9 mouse cellular contexts compared by ENCODE assay signal in the genomic region with DNA sequence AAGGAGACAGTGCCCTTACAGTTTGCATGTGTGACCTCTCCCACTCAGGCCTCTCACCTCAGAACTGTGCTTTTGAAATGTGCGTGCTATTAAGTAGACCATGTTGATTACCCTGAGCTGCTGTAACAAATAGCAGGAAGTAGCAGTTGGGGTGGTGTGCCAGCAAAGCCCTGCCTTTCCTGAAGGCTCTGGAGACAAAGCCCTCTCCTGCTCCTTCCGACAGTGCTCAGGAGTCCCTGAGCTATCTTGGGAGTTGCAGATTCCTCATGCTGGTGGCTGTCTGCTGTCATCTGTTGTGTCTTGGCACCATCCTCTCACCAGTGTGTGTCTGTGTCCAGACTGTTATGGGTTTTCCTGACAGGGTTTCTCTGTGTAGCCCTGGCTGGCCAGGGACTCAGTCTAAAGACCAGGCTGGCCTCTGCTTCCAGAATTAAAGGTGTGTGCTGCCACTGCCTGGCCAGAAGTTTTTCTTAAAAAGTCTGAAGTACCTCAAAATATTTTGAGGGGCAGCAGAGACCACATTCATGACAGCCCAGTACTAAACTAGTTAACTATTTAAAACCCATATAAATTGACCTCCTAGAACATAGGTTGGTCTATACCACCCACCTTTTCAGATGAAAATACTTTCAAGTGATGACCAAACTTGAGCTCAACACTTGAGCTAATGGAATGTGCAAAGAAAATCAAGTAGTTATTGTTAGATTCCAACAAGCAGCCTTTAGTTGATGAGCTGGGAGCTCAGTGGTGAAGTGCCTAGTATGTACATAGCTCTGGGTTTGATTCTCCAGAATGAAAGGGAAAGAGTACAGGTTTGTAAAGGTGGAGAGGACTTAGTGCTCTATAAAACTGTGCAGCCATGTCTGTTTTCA.
DNase-seq lines count a peak whose midpoint lies in the region; ATAC-seq and TF ChIP-seq lines count a peak whose summit lies in the region.
"Had no signal": no experiment of that assay in that cellular context is flagged by ENCODE, and none has a peak within 500 bp of the region (broad histone marks: within the 10 kb centered on the region; RNA-seq: fewer than 3 reads in every experiment).

No protein-coding gene starts in this region.

- peak; percentile 87 for ATAC-seq in lung, embryonic 14.5 days (ENCODE audit: insufficient read depth)
- ATAC-seq in embryonic facial prominence, embryonic 12.5 days (ENCODE audit: insufficient number of reproducible peaks, insufficient read depth, low FRiP score, low TSS enrichment) = no peak
- no peak; the same call in 1 of the 2 replicates for ATAC-seq in kidney, embryonic 14.5 days (ENCODE audit: low FRiP score, low TSS enrichment)
- no peak for ATAC-seq in hindbrain, embryonic 12.5 days (ENCODE audit: low FRiP score)
- ATAC-seq: Patski had no signal

- H3K27me3 ChIP-seq in lung, embryonic 14.5 days (ENCODE audit: insufficient read depth, low read length) = no peaks in the 10 kb centered on the region
- H3K27me3 ChIP-seq in embryonic facial prominence, embryonic 12.5 days = no peaks in the 10 kb centered on the region
- H3K27me3 ChIP-seq in kidney, embryonic 14.5 days (ENCODE audit: control insufficient read depth, insufficient read depth, low read length) = no peaks in the 10 kb centered on the region
- no peaks in the 10 kb centered on the region for H3K27me3 ChIP-seq in small intestine, adult 2 months (ENCODE audit: control insufficient read depth, insufficient read depth, low read length)
- no peaks in the 10 kb centered on the region for H3K27me3 ChIP-seq in hindbrain, embryonic 12.5 days
- H3K27me3 ChIP-seq: Patski had no signal

- H3K9ac ChIP-seq in lung, embryonic 14.5 days = no peak overlapping the region
- H3K9ac ChIP-seq in embryonic facial prominence, embryonic 12.5 days = no peak overlapping the region
- no peak overlapping the region for H3K9ac ChIP-seq in kidney, embryonic 14.5 days (ENCODE audit: low read depth, low read length)
- no peak overlapping the region for H3K9ac ChIP-seq in hindbrain, embryonic 12.5 days

- H3K4me1 ChIP-seq in lung, embryonic 14.5 days (ENCODE audit: insufficient read depth) = no peaks in the 10 kb centered on the region
- peaks cover 20% of the 10 kb centered on the region for H3K4me1 ChIP-seq in embryonic facial prominence, embryonic 12.5 days
- H3K4me1 ChIP-seq in kidney, embryonic 14.5 days (ENCODE audit: control insufficient read depth, insufficient read depth, low read length) = 0 out of 2 replicates have a peak, but pooled peaks cover 10% of the 10 kb centered on the region
- H3K4me1 ChIP-seq in small intestine, adult 2 months (ENCODE audit: control insufficient read depth, insufficient read depth, insufficient read length, low read length) = no peaks in the 10 kb centered on the region
- no peaks in the 10 kb centered on the region for H3K4me1 ChIP-seq in hindbrain, embryonic 12.5 days

- peak; percentile 47 for DNase-seq in lung, embryonic 14.5 days
- DNase-seq in lung, postnatal 25 days (ENCODE audit: low spot score) = no peak
- no peak for DNase-seq in adipocyte (ENCODE audit: low spot score)
- DNase-seq in urinary bladder, postnatal 25 days (ENCODE audit: low spot score) = no peak

- no peaks in the 10 kb centered on the region for H3K9me3 ChIP-seq in lung, embryonic 14.5 days (ENCODE audit: low read depth, low read length)
- no peaks in the 10 kb centered on the region for H3K9me3 ChIP-seq in embryonic facial prominence, embryonic 12.5 days
- no peaks in the 10 kb centered on the region for H3K9me3 ChIP-seq in kidney, embryonic 14.5 days (ENCODE audit: control insufficient read depth, low read length)
- no peaks in the 10 kb centered on the region for H3K9me3 ChIP-seq in hindbrain, embryonic 12.5 days (replicated peaks)

- 54% methylated on average over 2 of the region's 2 CpGs for WGBS in lung, embryonic 14.5 days
- 54% methylated on average over 2 of the region's 2 CpGs for WGBS in embryonic facial prominence, embryonic 12.5 days
- WGBS in kidney, embryonic 14.5 days = 34% methylated on average over 2 of the region's 2 CpGs
- 34% methylated on average over 2 of the region's 2 CpGs for WGBS in small intestine, adult 2 months
- WGBS in hindbrain, embryonic 12.5 days = 90% methylated on average over 2 of the region's 2 CpGs

- H3K27ac ChIP-seq in lung, embryonic 14.5 days (ENCODE audit: low read depth) = peak overlapping the region; percentile 89
- peak overlapping the region; percentile 46; the same call in 1 of the 2 replicates for H3K27ac ChIP-seq in embryonic facial prominence, embryonic 12.5 days
- peak overlapping the region; percentile 4; the same call in 1 of the 2 replicates for H3K27ac ChIP-seq in kidney, embryonic 14.5 days (ENCODE audit: low read depth, low read length)
- H3K27ac ChIP-seq in small intestine, adult 2 months (ENCODE audit: insufficient read depth, low read depth, low read length) = 0 out of 2 replicates have a peak overlapping the region, but pooled peaks have one; percentile 2
- no peak overlapping the region for H3K27ac ChIP-seq in hindbrain, embryonic 12.5 days

- H3K4me2 ChIP-seq in lung, embryonic 14.5 days = peak overlapping the region; percentile 10; the same call in 1 of the 2 replicates
- no peak overlapping the region for H3K4me2 ChIP-seq in embryonic facial prominence, embryonic 12.5 days (replicated peaks)
- H3K4me2 ChIP-seq in kidney, embryonic 14.5 days (replicated peaks; ENCODE audit: low read depth, low read length) = no peak overlapping the region
- H3K4me2 ChIP-seq in hindbrain, embryonic 12.5 days (replicated peaks) = no peak overlapping the region

- no peak overlapping the region for H3K4me3 ChIP-seq in lung, embryonic 14.5 days (ENCODE audit: low read depth, low read length)
- no peak overlapping the region for H3K4me3 ChIP-seq in embryonic facial prominence, embryonic 12.5 days
- no peak overlapping the region for H3K4me3 ChIP-seq in kidney, embryonic 14.5 days (ENCODE audit: low read length)
- H3K4me3 ChIP-seq in small intestine, adult 2 months (ENCODE audit: low read depth, low read length) = no peak overlapping the region
- no peak overlapping the region for H3K4me3 ChIP-seq in hindbrain, embryonic 12.5 days

- TF ChIP-seq POLR2A in small intestine, adult 2 months (IDR thresholded peaks at IDR 0.05; ENCODE audit: low read depth, low read length) = no peak

- TF ChIP-seq CTCF in lung, embryonic 14.5 days (IDR thresholded peaks at IDR 0.05; ENCODE audit: low read depth) = no peak
- TF ChIP-seq CTCF in small intestine, adult 2 months (IDR thresholded peaks at IDR 0.05; ENCODE audit: extremely low read depth, insufficient read length, insufficient replicate concordance, low read depth, low read length) = no peak

- peaks cover 6% of the 10 kb centered on the region for H3K36me3 ChIP-seq in lung, embryonic 14.5 days (ENCODE audit: insufficient read depth)
- peaks cover 7% of the 10 kb centered on the region; the same call in 1 of the 2 replicates for H3K36me3 ChIP-seq in embryonic facial prominence, embryonic 12.5 days
- peaks cover 13% of the 10 kb centered on the region; the same call in 1 of the 2 replicates for H3K36me3 ChIP-seq in kidney, embryonic 14.5 days (ENCODE audit: control insufficient read depth, insufficient read depth, low read length)
- peaks cover 14% of the 10 kb centered on the region for H3K36me3 ChIP-seq in small intestine, adult 2 months (ENCODE audit: control insufficient read depth, insufficient read depth, low read length)
- H3K36me3 ChIP-seq in hindbrain, embryonic 12.5 days = peaks cover 5% of the 10 kb centered on the region; the same call in 1 of the 2 replicates
